Mouse (Mus musculus) limb, embryonic 13.5 days (tissue): ENCODE measurements around the gene Ggact. TPM values are rescaled to one million over a fixed set of nuclear protein-coding genes. Genes with fewer than 3 reads are reported as not detected.

ENCODE experiments used
- ATAC-seq: fragments of 200-750 bp; cut with Nextera tagmentation; 2 replicates; pipeline ENCODE4 v1.8.0; 2017; ENCODE audit warnings: low read depth, moderate number of reproducible peaks, moderate TSS enrichment; ENCODE audit not compliant: low FRiP score
- H3K27ac ChIP-seq: fragments of 300-500 bp; sonication (generic); 2 replicates; pipeline ENCODE4 v1.5.1; 2015; ENCODE audit warnings: inconsistent platforms, mild to moderate bottlenecking, moderate library complexity
- H3K27me3 ChIP-seq: fragments of 300-500 bp; sonication (generic); 2 replicates; pipeline ENCODE4 v1.6.1; 2015; ENCODE audit warnings: mild to moderate bottlenecking, inconsistent platforms
- H3K36me3 ChIP-seq: fragments of 300-500 bp; sonication (generic); 2 replicates; pipeline ENCODE4 v1.6.1; 2015; ENCODE audit warnings: inconsistent platforms, mild to moderate bottlenecking, moderate library complexity
- H3K4me1 ChIP-seq: fragments of 300-500 bp; sonication (generic); 2 replicates; pipeline ENCODE4 v1.6.1; 2015; ENCODE audit warnings: inconsistent platforms
- H3K4me2 ChIP-seq: fragments of 300-500 bp; sonication (generic); replicated peaks from 2 replicates; pipeline ENCODE4 v1.6.1; 2015; ENCODE audit warnings: inconsistent platforms, mild to moderate bottlenecking, moderate library complexity
- H3K4me3 ChIP-seq: fragments of 300-500 bp; sonication (generic); 2 replicates; pipeline ENCODE4 v1.5.1; 2015; ENCODE audit warnings: moderate library complexity, mild to moderate bottlenecking, inconsistent platforms
- H3K9ac ChIP-seq: fragments of 300-500 bp; sonication (generic); 2 replicates; pipeline ENCODE4 v1.6.1; 2015; ENCODE audit warnings: mild to moderate bottlenecking, inconsistent platforms
- H3K9me3 ChIP-seq: fragments of 300-500 bp; sonication (generic); 2 replicates; pipeline ENCODE4 v1.6.1; 2016; ENCODE audit warnings: inconsistent platforms
- WGBS: fragments of 180-500 bp; shearing (Covaris S2); methylation state at CpG from one replicate; pipeline ENCODE4 v1.1.7; 2015; 5-methylcytosine and 5-hydroxymethylcytosine counted together
- polyA plus RNA-seq: library from polyadenylated mRNA; unstranded; fragments of >200 nt; fragmentation: Nextera tagmentation; extraction: Ambion mirVana; gene quantifications from 2 replicates; pipeline ENCODE4 v1.2.1, GENCODE M21; 2015

Gene Ggact
- polyA plus RNA-seq, 1 experiment from 2014 or later: 10.7 TPM

GRCm38 (mm10) chr14:122912812-122913498 lies 602 bp downstream of the Ggact start:
- peak; percentile 76 for ATAC-seq
- 0 out of 2 replicates have a peak, but pooled peaks cover 5% of the 10 kb centered on the region for H3K36me3 ChIP-seq
- H3K4me2 ChIP-seq: peak overlapping the region; percentile 94
- under 1% methylated on average over 57 of the region's 58 CpGs for WGBS
- 0 out of 2 replicates have a peak, but pooled peaks cover 8% of the 10 kb centered on the region for H3K9me3 ChIP-seq
- peak overlapping the region; percentile 73 for H3K9ac ChIP-seq
- H3K4me1 ChIP-seq: peaks cover 5% of the 10 kb centered on the region; the same call in 1 of the 2 replicates
- no peaks in the 10 kb centered on the region for H3K27me3 ChIP-seq
- no peak overlapping the region for H3K27ac ChIP-seq
- peak overlapping the region; percentile 71 for H3K4me3 ChIP-seq

- Histone ChIP-seq H3K36me3 (0 out of 2 replicates have a peak, but pooled peaks cover 5% of the 10 kb centered on the region), H3K4me3 (peak overlapping the region; percentile 71), H3K4me2 (peak overlapping the region; percentile 94), H3K9ac (no peak overlapping the region; the same call in 1 of the 2 replicates), H3K4me1 (peaks cover 5% of the 10 kb centered on the region; the same call in 1 of the 2 replicates), H3K27ac (no peak overlapping the region), H3K9me3 (0 out of 2 replicates have a peak, but pooled peaks cover 9% of the 10 kb centered on the region), H3K27me3 (no peaks in the 10 kb centered on the region)
- ATAC-seq: no peak
- WGBS: 30% methylated on average over 1 of the region's 1 CpGs
These were observed 1.4 kb downstream of the Ggact start for GRCm38 (mm10) chr14:122912137-122912536.

- H3K27ac ChIP-seq: no peak overlapping the region
- no peaks in the 10 kb centered on the region for H3K27me3 ChIP-seq
- H3K9me3 ChIP-seq: 0 out of 2 replicates have a peak, but pooled peaks cover 11% of the 10 kb centered on the region
- H3K4me3 ChIP-seq: no peak overlapping the region
- H3K9ac ChIP-seq: no peak overlapping the region
- H3K4me2 ChIP-seq: no peak overlapping the region
- no peak for ATAC-seq
- H3K36me3 ChIP-seq: 0 out of 2 replicates have a peak, but pooled peaks cover 3% of the 10 kb centered on the region
- peaks cover 5% of the 10 kb centered on the region; the same call in 1 of the 2 replicates for H3K4me1 ChIP-seq
These were observed 2.3 kb downstream of the Ggact start for GRCm38 (mm10) chr14:122911265-122911664.

- WGBS: 85% methylated on average over 5 of the region's 5 CpGs
- Histone ChIP-seq H3K4me3 (no peak overlapping the region), H3K36me3 (0 out of 2 replicates have a peak, but pooled peaks cover 6% of the 10 kb centered on the region), H3K9me3 (0 out of 2 replicates have a peak, but pooled peaks cover 11% of the 10 kb centered on the region), H3K27ac (no peak overlapping the region), H3K4me2 (no peak overlapping the region), H3K27me3 (no peaks in the 10 kb centered on the region), H3K4me1 (peaks cover 5% of the 10 kb centered on the region; the same call in 1 of the 2 replicates), H3K9ac (no peak overlapping the region)
- ATAC-seq: no peak
These were observed 4.0 kb downstream of the Ggact start for GRCm38 (mm10) chr14:122909368-122910091.

- Histone ChIP-seq H3K4me3 (no peak overlapping the region), H3K4me1 (peaks cover 7% of the 10 kb centered on the region), H3K36me3 (0 out of 2 replicates have a peak, but pooled peaks cover 6% of the 10 kb centered on the region), H3K9ac (no peak overlapping the region), H3K4me2 (no peak overlapping the region), H3K27ac (no peak overlapping the region), H3K9me3 (0 out of 2 replicates have a peak, but pooled peaks cover 11% of the 10 kb centered on the region), H3K27me3 (no peaks in the 10 kb centered on the region)
- ATAC-seq: no peak
- 92% methylated on average over 4 of the region's 4 CpGs for WGBS
These were observed 5.5 kb downstream of the Ggact start for GRCm38 (mm10) chr14:122908075-122908474.

- Histone ChIP-seq H3K27ac (no peak overlapping the region), H3K36me3 (0 out of 2 replicates have a peak, but pooled peaks cover 6% of the 10 kb centered on the region), H3K4me2 (no peak overlapping the region), H3K27me3 (no peaks in the 10 kb centered on the region), H3K4me1 (peaks cover 18% of the 10 kb centered on the region), H3K9me3 (0 out of 2 replicates have a peak, but pooled peaks cover 11% of the 10 kb centered on the region), H3K9ac (no peak overlapping the region), H3K4me3 (no peak overlapping the region)
- 100% methylated on average over 1 of the region's 1 CpGs for WGBS
- no peak for ATAC-seq
These were observed 8.6 kb downstream of the Ggact start for GRCm38 (mm10) chr14:122905007-122905406.

- WGBS: 51% methylated on average over 2 of the region's 2 CpGs
- no peak for ATAC-seq
- no peak overlapping the region for H3K4me2 ChIP-seq
- peaks cover 18% of the 10 kb centered on the region for H3K4me1 ChIP-seq
- 0 out of 2 replicates have a peak, but pooled peaks cover 11% of the 10 kb centered on the region for H3K9me3 ChIP-seq
- no peak overlapping the region for H3K9ac ChIP-seq
- H3K4me3 ChIP-seq: no peak overlapping the region
- no peaks in the 10 kb centered on the region for H3K27me3 ChIP-seq
- no peak overlapping the region for H3K27ac ChIP-seq
- H3K36me3 ChIP-seq: 0 out of 2 replicates have a peak, but pooled peaks cover 6% of the 10 kb centered on the region
These were observed 9.6 kb downstream of the Ggact start for GRCm38 (mm10) chr14:122903923-122904351.

- H3K4me2 ChIP-seq: no peak overlapping the region
- 39% methylated on average over 4 of the region's 4 CpGs for WGBS
- ATAC-seq: peak; percentile 61
- no peak overlapping the region for H3K9ac ChIP-seq
- 0 out of 2 replicates have a peak, but pooled peaks cover 4% of the 10 kb centered on the region for H3K36me3 ChIP-seq
- H3K4me1 ChIP-seq: peaks cover 18% of the 10 kb centered on the region
- no peaks in the 10 kb centered on the region for H3K27me3 ChIP-seq
- H3K9me3 ChIP-seq: 0 out of 2 replicates have a peak, but pooled peaks cover 3% of the 10 kb centered on the region
- H3K4me3 ChIP-seq: no peak overlapping the region
- no peak overlapping the region for H3K27ac ChIP-seq
These were observed 10.7 kb downstream of the Ggact start for GRCm38 (mm10) chr14:122902884-122903283.

- ATAC-seq: no peak
- H3K27me3 ChIP-seq: no peaks in the 10 kb centered on the region
- WGBS: 41% methylated on average over 2 of the region's 2 CpGs
- no peak overlapping the region for H3K4me3 ChIP-seq
- no peak overlapping the region for H3K9ac ChIP-seq
- H3K4me1 ChIP-seq: peaks cover 18% of the 10 kb centered on the region
- 0 out of 2 replicates have a peak, but pooled peaks cover 3% of the 10 kb centered on the region for H3K9me3 ChIP-seq
- 0 out of 2 replicates have a peak, but pooled peaks cover 4% of the 10 kb centered on the region for H3K36me3 ChIP-seq
- H3K27ac ChIP-seq: no peak overlapping the region
- H3K4me2 ChIP-seq: no peak overlapping the region
These were observed 11.4 kb downstream of the Ggact start for GRCm38 (mm10) chr14:122902136-122902535.

GRCm38 (mm10) chr14:122901715-122902114 lies 11.8 kb downstream of the Ggact start:
- 83% methylated on average over 2 of the region's 2 CpGs for WGBS
- Histone ChIP-seq H3K4me2 (no peak overlapping the region), H3K4me3 (no peak overlapping the region)

GRCm38 (mm10) chr14:122901177-122901576 lies 12.4 kb downstream of the Ggact start:
- H3K4me3 ChIP-seq: no peak overlapping the region
- ATAC-seq: no peak
- H3K4me2 ChIP-seq: no peak overlapping the region
- H3K4me1 ChIP-seq: peaks cover 18% of the 10 kb centered on the region
- H3K36me3 ChIP-seq: 0 out of 2 replicates have a peak, but pooled peaks cover 3% of the 10 kb centered on the region
- no peak overlapping the region for H3K27ac ChIP-seq
- 73% methylated on average over 3 of the region's 3 CpGs for WGBS
- H3K27me3 ChIP-seq: no peaks in the 10 kb centered on the region
- H3K9me3 ChIP-seq: no peaks in the 10 kb centered on the region
- no peak overlapping the region for H3K9ac ChIP-seq

More at GRCm38 (mm10) chr14:122901715-122902114, 11.8 kb downstream of the Ggact start:
- Histone ChIP-seq H3K27me3 (no peaks in the 10 kb centered on the region), H3K9me3 (no peaks in the 10 kb centered on the region), H3K4me1 (peaks cover 18% of the 10 kb centered on the region), H3K36me3 (0 out of 2 replicates have a peak, but pooled peaks cover 4% of the 10 kb centered on the region), H3K27ac (no peak overlapping the region), H3K9ac (no peak overlapping the region)
- ATAC-seq: no peak

- Histone ChIP-seq H3K27ac (no peak overlapping the region), H3K27me3 (no peaks in the 10 kb centered on the region), H3K9me3 (no peaks in the 10 kb centered on the region), H3K4me1 (peaks cover 18% of the 10 kb centered on the region), H3K4me2 (no peak overlapping the region), H3K36me3 (no peaks in the 10 kb centered on the region), H3K9ac (no peak overlapping the region), H3K4me3 (no peak overlapping the region)
- peak; percentile 43; the same call in 1 of the 2 replicates for ATAC-seq
These were observed 12.9 kb downstream of the Ggact start for GRCm38 (mm10) chr14:122900679-122901078.
